Mouse (Mus musculus) lung, embryonic 15.5 days (tissue): ENCODE data around the gene Nlrp1b. TPM values are rescaled to one million over a fixed set of nuclear protein-coding genes. Genes with fewer than 3 reads are reported as not detected.

Source experiments
- ATAC-seq: fragments of 200-750 bp; cut with Nextera tagmentation; 2 replicates; pipeline ENCODE4 v1.8.0; 2017; ENCODE audit warnings: moderate number of reproducible peaks, borderline replicate concordance; ENCODE audit not compliant: low FRiP score, low TSS enrichment; ENCODE audit errors: extremely low read depth
- H3K27ac ChIP-seq: fragments of 300-500 bp; sonication (generic); 2 replicates; pipeline ENCODE4 v1.5.1; 2015; ENCODE audit warnings: moderate library complexity, mild to moderate bottlenecking, inconsistent platforms
- H3K27me3 ChIP-seq: fragments of 300-500 bp; sonication (generic); 2 replicates; pipeline ENCODE4 v1.6.1; 2015; ENCODE audit warnings: inconsistent platforms
- H3K36me3 ChIP-seq: fragments of 300-500 bp; sonication (generic); 2 replicates; pipeline ENCODE4 v1.6.1; 2015; ENCODE audit warnings: inconsistent platforms
- H3K4me1 ChIP-seq: fragments of 300-500 bp; sonication (generic); 2 replicates; pipeline ENCODE4 v1.6.1; 2015; ENCODE audit warnings: inconsistent platforms
- H3K4me2 ChIP-seq: fragments of 300-500 bp; sonication (generic); 2 replicates; pipeline ENCODE4 v1.6.1; 2015; ENCODE audit warnings: inconsistent platforms, mild to moderate bottlenecking, moderate library complexity
- H3K4me3 ChIP-seq: fragments of 300-500 bp; sonication (generic); 2 replicates; pipeline ENCODE4 v1.5.1; 2015; ENCODE audit warnings: mild to moderate bottlenecking, inconsistent platforms
- H3K9ac ChIP-seq: fragments of 300-500 bp; sonication (generic); 2 replicates; pipeline ENCODE4 v1.6.1; 2015; ENCODE audit warnings: inconsistent platforms
- H3K9me3 ChIP-seq: fragments of 300-500 bp; sonication (generic); 2 replicates; pipeline ENCODE4 v1.6.1; 2016; ENCODE audit warnings: inconsistent platforms
- WGBS: fragments of 180-500 bp; shearing (Covaris S2); methylation state at CpG from one replicate; pipeline ENCODE4 v1.1.7; 2015; 5-methylcytosine and 5-hydroxymethylcytosine counted together
- polyA plus RNA-seq: library from polyadenylated mRNA; unstranded; fragments of >200 nt; fragmentation: Nextera tagmentation; extraction: Ambion mirVana; gene quantifications from 2 replicates; pipeline ENCODE4 v1.2.1, GENCODE M21; 2015

Gene Nlrp1b
- polyA plus RNA-seq, result not detected in 2 replicates

DNA sequence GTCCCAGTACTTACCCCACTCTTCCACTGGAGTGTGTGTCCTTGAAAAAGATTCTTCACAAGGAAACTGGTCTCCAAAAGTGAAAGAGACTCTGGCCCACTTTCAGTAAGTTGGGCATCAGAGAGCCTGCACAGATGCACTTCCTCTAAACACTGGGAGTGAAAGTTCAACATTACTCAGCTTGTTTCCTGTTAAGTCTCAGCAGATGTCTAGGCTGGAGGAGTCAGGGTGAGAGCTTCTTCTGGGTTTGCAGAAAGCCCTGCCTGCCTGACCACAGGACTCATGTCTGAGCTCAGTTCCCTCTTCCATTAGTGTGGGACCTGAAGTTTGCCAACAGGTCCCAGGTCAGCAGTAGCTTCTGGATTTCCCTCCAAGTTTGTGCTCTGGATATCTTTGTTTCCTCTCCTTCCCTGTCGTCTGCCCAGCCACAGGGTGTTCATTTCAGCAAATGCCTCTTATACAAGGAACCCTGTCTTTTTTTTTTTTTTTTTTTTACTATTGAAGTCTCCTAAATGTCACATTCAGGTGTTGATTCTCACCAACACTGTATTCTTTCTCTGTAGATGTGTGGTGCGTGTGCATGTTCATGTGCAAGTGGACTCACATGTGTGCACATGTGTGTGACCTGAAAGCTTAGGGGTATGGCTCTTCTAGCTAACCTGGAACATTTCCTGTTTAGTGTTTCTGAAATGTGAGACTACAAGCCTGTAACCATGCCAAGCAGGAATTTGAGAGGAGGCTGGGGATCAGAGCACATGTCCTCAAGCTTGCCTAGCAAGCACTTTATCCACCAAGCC is at the start of gene Nlrp1b:
Nlrp1b (minus strand) TSS at position 50 of the 797 bp plus-strand sequence.
- Histone ChIP-seq H3K9me3 (no peaks in the 10 kb centered on the region), H3K4me2 (no peak within 1 kb of the TSS), H3K27me3 (no peaks in the 10 kb centered on the region), H3K9ac (no peak within 1 kb of the TSS), H3K4me3 (no peak within 1 kb of the TSS), H3K4me1 (no peaks in the 10 kb centered on the region), H3K36me3 (no peaks in the 10 kb centered on the region), H3K27ac (no peak within 1 kb of the TSS)
- no peak for ATAC-seq
- 68% methylated on average over 2 of the region's 2 CpGs for WGBS

DNA sequence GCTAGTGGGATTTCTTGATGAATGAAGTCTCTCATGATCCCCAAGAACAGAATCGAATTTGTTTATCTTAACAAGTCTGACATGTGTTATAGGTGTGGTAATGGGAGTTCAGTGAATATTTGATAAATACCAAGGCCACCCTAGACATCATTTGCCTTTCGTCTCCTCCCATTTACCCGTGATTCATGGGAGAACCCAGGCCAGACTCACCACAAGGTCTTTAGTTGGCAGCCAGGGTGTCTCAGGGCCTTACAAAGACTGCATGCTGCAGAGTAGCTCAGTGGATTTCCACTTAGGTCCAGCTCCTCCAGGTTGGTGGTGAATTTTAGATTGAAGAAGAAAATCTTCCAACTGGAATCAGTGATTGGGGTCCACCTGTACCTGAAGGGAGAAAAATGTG is 30.5 kb upstream of the Nlrp1b start:
- Histone ChIP-seq H3K4me2 (no peak overlapping the region), H3K9me3 (no peaks in the 10 kb centered on the region), H3K4me1 (no peaks in the 10 kb centered on the region), H3K36me3 (no peaks in the 10 kb centered on the region), H3K27me3 (no peaks in the 10 kb centered on the region), H3K4me3 (no peak overlapping the region), H3K9ac (no peak overlapping the region), H3K27ac (no peak overlapping the region)
- 42% methylated on average over 3 of the region's 3 CpGs for WGBS
- ATAC-seq, result no peak

DNA sequence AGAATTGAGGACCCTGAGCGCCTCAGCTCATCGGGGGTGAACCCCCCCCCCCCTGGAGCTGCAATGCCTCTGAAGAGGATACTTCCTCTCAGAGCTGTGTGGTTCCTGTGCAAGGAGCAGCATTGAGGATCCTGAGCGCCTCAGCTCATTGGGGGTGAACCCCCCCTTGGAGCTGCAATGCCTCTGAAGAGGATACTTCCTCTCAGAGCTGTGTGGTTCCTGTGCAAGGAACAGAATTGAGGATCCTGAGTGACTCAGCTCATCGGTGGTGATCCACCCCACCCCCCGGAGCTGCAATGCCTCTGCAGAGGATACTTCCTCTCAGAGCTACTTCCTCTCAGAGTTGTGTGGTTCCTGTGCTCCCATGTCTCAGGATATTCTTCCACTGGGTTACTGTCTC is 20.8 kb upstream of the Nlrp1b start:
- Histone ChIP-seq H3K9me3 (no peaks in the 10 kb centered on the region), H3K4me1 (no peaks in the 10 kb centered on the region), H3K27ac (no peak overlapping the region), H3K9ac (no peak overlapping the region), H3K36me3 (no peaks in the 10 kb centered on the region), H3K4me3 (no peak overlapping the region), H3K4me2 (no peak overlapping the region), H3K27me3 (no peaks in the 10 kb centered on the region)
- 72% methylated on average over 5 of the region's 5 CpGs for WGBS
- no peak for ATAC-seq

DNA sequence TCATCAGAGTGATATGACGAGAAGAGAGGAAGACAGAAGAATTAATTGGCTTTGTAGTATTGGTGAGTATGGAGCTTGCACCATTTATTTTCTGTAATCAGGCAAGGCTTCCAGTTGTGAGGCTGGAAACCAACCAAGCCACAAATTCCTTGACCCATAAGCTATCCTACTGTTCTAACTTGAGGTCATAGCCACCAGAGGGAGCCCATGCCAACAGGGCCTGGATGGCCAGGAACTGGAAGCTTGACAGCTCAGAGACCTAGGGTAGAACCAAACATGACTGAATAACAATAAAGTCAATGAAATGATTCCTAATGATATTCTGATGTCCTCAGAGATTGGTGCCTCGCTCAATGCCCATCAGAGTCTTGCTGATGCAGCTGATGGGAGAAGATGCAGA is 5.9 kb downstream of the Nlrp1b start:
- no peak overlapping the region for H3K9ac ChIP-seq
- H3K36me3 ChIP-seq, result no peaks in the 10 kb centered on the region
- ATAC-seq, result no peak
- H3K4me3 ChIP-seq, result no peak overlapping the region
- no peak overlapping the region for H3K4me2 ChIP-seq
- H3K9me3 ChIP-seq, result no peaks in the 10 kb centered on the region
- no peaks in the 10 kb centered on the region for H3K4me1 ChIP-seq
- no peaks in the 10 kb centered on the region for H3K27me3 ChIP-seq
- no peak overlapping the region for H3K27ac ChIP-seq
- 67% methylated on average over 2 of the region's 2 CpGs for WGBS

DNA sequence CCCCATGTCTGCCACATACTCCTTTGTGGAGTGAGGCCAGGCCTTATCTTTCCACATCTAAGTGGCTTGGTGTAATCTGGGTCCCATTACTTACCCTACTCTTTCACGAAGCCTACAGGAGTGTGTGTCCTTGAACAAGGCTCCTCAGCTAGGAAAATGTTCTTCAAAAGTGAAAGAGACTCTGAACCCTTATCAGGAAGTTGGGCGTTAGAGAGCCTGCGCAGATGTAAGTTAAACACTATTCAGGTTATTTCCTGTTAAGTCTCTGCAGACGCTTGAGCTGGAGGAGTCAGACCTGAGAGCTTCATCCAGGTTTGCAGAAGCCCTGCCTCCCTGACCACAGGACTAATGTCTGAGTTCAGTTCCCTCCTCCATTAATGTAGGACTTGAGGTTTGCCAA is 27.8 kb downstream of the Nlrp1b start:
- Histone ChIP-seq H3K4me1 (no peaks in the 10 kb centered on the region), H3K27me3 (no peaks in the 10 kb centered on the region), H3K4me3 (no peak overlapping the region), H3K9ac (no peak overlapping the region), H3K36me3 (no peaks in the 10 kb centered on the region), H3K4me2 (no peak overlapping the region), H3K9me3 (no peaks in the 10 kb centered on the region), H3K27ac (no peak overlapping the region)
- ATAC-seq, result no peak
- WGBS, result 49% methylated on average over 4 of the region's 4 CpGs

DNA sequence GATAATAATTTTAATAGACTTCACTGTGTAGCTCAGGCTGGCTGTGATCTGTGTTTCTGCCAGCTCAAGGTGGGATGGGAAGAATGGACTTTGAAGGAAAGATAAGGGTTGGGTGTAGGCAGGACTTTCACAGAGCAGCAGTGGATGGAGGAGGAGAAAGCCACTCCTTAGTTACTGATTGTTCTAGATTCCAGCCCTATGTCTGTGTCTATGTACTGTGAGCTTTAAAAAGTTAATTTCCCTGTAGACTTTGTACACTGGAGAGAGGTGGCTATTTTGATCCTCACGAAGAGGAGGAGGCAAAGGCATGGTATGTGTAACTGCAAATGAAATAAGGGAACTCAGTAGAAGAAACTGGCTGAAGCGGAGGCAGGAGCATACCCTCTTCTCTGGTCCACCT is 31.2 kb downstream of the Nlrp1b start:
- Histone ChIP-seq H3K9ac (no peak overlapping the region), H3K4me1 (no peaks in the 10 kb centered on the region), H3K9me3 (no peaks in the 10 kb centered on the region), H3K27ac (no peak overlapping the region), H3K27me3 (no peaks in the 10 kb centered on the region), H3K36me3 (no peaks in the 10 kb centered on the region), H3K4me3 (no peak overlapping the region), H3K4me2 (no peak overlapping the region)
- WGBS, result 75% methylated on average over 2 of the region's 2 CpGs
- no peak for ATAC-seq

DNA sequence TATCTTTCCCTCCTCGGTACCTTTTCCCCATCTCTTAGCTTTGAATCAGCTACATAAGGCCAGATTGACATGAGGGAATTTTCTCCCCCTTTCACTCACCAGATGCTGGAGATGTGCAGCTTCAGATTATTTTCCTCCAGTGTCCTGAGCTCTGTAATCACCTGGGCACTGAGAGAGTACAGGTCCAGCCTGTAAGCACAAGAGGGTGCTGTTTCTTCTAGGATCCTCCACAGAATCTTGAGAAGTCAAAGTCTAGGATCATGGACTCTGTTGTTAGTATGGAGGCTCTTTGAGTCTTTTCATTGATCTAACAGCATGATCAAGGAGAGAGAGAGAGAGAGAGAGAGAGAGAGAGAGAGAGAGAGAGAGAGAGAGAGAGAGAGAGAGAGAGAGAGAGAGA is 60.9 kb downstream of the Nlrp1b start:
- no peak overlapping the region for H3K9ac ChIP-seq
- H3K36me3 ChIP-seq, result no peaks in the 10 kb centered on the region
- H3K9me3 ChIP-seq, result no peaks in the 10 kb centered on the region
- H3K4me2 ChIP-seq, result no peak overlapping the region
- no peaks in the 10 kb centered on the region for H3K27me3 ChIP-seq
- 76% methylated on average over 1 of the region's 1 CpGs for WGBS
- no peaks in the 10 kb centered on the region for H3K4me1 ChIP-seq
- no peak overlapping the region for H3K27ac ChIP-seq
- ATAC-seq, result no peak
- no peak overlapping the region for H3K4me3 ChIP-seq

DNA sequence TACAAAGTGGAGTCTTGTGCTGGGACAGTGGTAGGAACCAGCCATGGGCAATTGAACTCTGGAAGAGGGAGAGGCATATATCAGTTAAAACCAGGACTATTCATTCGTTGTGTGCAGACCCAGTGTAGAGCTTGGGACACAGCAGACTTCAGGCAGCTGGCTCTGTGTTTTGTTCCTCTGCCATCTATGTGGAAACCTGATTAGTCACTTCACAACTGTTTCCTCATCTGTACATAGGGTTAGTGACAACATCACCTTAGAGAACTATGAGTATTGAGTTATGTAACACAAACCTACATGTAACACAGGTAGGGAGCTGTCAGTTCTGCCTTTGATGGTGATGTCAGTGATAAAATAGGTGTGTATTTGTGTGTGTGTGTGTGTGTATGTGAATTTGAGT is 66.4 kb downstream of the Nlrp1b start:
- Histone ChIP-seq H3K9me3 (no peaks in the 10 kb centered on the region), H3K36me3 (no peaks in the 10 kb centered on the region), H3K4me3 (no peak overlapping the region), H3K4me2 (no peak overlapping the region), H3K4me1 (no peaks in the 10 kb centered on the region), H3K9ac (no peak overlapping the region), H3K27ac (no peak overlapping the region), H3K27me3 (no peaks in the 10 kb centered on the region)
- ATAC-seq, result no peak
- 54% methylated on average over 1 of the region's 1 CpGs for WGBS

DNA sequence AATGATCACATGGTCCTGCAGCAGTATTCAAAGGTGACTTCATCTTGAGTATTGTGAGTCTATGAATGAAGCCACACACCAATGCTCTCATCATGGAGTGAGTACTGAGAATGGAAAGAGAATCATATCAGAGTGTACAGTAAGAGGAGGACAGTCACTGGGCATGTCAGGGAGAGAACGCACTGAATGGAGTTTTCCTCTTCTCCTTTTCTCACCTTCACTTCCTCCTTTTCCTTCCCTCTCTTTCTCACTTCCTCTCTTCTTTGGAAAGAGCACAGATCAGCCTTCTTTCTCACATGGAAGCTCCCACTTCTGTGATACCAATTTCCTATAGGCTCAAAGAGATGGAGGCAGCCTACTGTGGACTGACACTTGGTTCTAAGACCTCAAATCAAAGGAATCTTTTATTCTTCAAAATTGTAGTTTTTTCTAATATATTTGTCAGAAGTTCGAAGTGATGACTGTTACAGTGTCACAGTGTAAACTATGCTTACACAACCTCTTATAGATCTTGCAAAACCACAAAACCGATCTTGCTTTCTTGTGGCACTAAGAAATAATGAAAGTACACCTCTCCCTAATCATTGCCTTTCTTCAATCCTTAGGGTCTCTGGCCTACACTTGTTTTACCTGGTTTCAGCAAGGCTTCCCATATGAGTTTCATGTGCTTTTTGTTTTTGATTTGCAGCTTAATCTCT is 70.9 kb downstream of the Nlrp1b start:
- no peak overlapping the region for H3K9ac ChIP-seq
- H3K4me3 ChIP-seq, result no peak overlapping the region
- WGBS, result 65% methylated on average over 3 of the region's 3 CpGs
- ATAC-seq, result no peak
- no peak overlapping the region for H3K4me2 ChIP-seq
- H3K27ac ChIP-seq, result no peak overlapping the region
- no peaks in the 10 kb centered on the region for H3K4me1 ChIP-seq
- no peaks in the 10 kb centered on the region for H3K27me3 ChIP-seq
- H3K9me3 ChIP-seq, result no peaks in the 10 kb centered on the region
- H3K36me3 ChIP-seq, result no peaks in the 10 kb centered on the region

DNA sequence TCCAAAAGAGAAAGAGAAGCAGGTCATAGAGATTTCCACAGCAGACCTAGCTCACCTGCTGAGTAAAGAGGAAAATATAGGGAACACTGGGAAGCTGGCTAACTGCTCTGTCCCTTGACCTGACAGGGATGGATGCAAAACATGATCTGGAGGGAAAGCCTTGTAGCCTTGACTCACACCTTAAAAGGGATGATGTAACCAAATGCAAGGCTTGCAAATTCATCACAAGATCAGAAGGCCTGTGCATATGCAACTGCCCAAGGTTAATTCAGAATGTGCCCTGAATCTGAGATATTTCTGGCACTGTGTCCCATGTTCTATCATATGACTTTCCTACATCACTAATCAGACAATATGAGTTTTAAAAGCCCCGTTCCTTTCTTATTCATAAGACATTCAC is 75.3 kb downstream of the Nlrp1b start:
- H3K9me3 ChIP-seq, result no peaks in the 10 kb centered on the region
- no peak overlapping the region for H3K4me3 ChIP-seq
- no peak overlapping the region for H3K9ac ChIP-seq
- H3K4me1 ChIP-seq, result no peaks in the 10 kb centered on the region
- H3K27me3 ChIP-seq, result no peaks in the 10 kb centered on the region
- H3K27ac ChIP-seq, result no peak overlapping the region
- WGBS, result 76% methylated on average over 1 of the region's 1 CpGs
- no peaks in the 10 kb centered on the region for H3K36me3 ChIP-seq
- ATAC-seq, result no peak
- H3K4me2 ChIP-seq, result no peak overlapping the region

DNA sequence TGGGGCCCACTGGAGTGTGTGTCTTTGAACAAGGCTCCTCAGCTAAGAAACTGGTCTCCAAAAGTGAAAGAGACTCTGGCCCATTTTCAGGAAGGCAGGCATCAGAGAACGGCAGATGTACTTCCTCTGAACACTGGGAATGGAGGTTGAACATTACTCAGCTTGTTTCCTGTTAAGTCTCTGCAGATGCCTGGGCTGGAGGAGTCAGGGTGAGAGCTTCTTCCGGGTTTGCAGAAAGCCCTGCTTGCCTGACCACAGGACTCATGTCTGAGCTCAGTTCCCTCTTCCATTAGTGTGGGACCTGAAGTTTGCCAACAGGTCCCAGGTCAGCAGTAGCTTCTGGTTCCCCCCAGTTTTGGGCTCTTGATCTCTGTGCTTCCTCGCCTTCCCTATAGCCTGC is 85.9 kb downstream of the Nlrp1b start, which contains the start of gene Nlrp1a:
Nlrp1a (minus strand) TSS at position 44 of the 400 bp plus-strand sequence.
- Histone ChIP-seq H3K4me1 (no peaks in the 10 kb centered on the region), H3K4me2 (no peak within 1 kb of the TSS), H3K27me3 (no peaks in the 10 kb centered on the region), H3K27ac (no peak within 1 kb of the TSS), H3K9ac (no peak within 1 kb of the TSS), H3K36me3 (no peaks in the 10 kb centered on the region), H3K9me3 (no peaks in the 10 kb centered on the region), H3K4me3 (no peak within 1 kb of the TSS)
- 53% methylated on average over 3 of the region's 3 CpGs for WGBS
- no peak for ATAC-seq

DNA sequence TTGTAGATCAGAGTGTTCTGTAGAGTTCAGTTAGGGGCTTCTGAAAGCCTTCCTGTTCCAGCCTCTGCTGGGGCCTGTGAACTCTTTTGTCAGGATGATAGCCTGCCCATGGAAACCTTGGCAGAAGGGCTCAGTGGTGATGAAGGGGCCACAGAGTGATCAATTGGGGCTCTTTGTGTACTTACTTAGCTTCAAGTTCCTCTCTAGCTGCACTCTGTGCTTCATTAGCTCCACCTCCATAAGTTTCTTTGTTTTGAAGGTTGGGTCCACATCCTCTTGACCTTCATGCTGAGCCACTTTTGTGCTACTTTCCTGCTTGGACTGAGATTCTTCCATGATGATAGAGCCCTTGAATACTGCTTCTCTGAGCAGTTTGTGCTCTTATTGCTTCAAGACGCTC is 88.5 kb downstream of the Nlrp1b start:
- H3K36me3 ChIP-seq, result no peaks in the 10 kb centered on the region
- no peak overlapping the region for H3K4me3 ChIP-seq
- no peak overlapping the region for H3K27ac ChIP-seq
- no peak overlapping the region for H3K9ac ChIP-seq
- WGBS, result 63% methylated on average over 1 of the region's 1 CpGs
- H3K27me3 ChIP-seq, result no peaks in the 10 kb centered on the region
- no peak overlapping the region for H3K4me2 ChIP-seq
- no peaks in the 10 kb centered on the region for H3K4me1 ChIP-seq
- no peak for ATAC-seq
- no peaks in the 10 kb centered on the region for H3K9me3 ChIP-seq
